Mouse (Mus musculus) kidney, adult 2 months (tissue): ENCODE measurements around the gene Slc17a7. TPM values are rescaled to one million over a fixed set of nuclear protein-coding genes. Genes with fewer than 3 reads are reported as not detected.
"Not testable (repeated sequence)": the region's sequence is repeated elsewhere in the genome, so short reads cannot be mapped to it uniquely, and the experiment has no call there.

Experiments used
- DNase-seq: peaks from one replicate; pipeline ENCODE4 v3.0.0; 2021
- H3K27ac ChIP-seq: fragments of 200-500 bp; 2 replicates; pipeline ENCODE4 v1.5.1; 2012; ENCODE audit warnings: low read depth, low read length, control low read depth, inconsistent platforms; ENCODE audit not compliant: insufficient read depth
- H3K27me3 ChIP-seq: fragments of 200-500 bp; replicated peaks from 2 replicates; pipeline ENCODE4 v1.6.1; 2012; ENCODE audit warnings: mild to moderate bottlenecking, moderate library complexity, low read length, inconsistent platforms; ENCODE audit not compliant: control insufficient read depth, insufficient read depth
- H3K36me3 ChIP-seq: fragments of 200-500 bp; 2 replicates; pipeline ENCODE4 v1.6.1; 2012; ENCODE audit warnings: mild to moderate bottlenecking, moderate library complexity, low read length, inconsistent platforms; ENCODE audit not compliant: control insufficient read depth, insufficient read depth
- H3K4me1 ChIP-seq: fragments of 200-500 bp; 2 replicates; pipeline ENCODE4 v1.6.1; 2011; ENCODE audit warnings: low read length; ENCODE audit not compliant: control insufficient read depth, insufficient read depth
- H3K4me3 ChIP-seq: fragments of 200-500 bp; 2 replicates; pipeline ENCODE4 v1.5.1; 2011; ENCODE audit warnings: mild to moderate bottlenecking, low read depth, low read length, control low read depth; ENCODE audit not compliant: insufficient read depth
- CTCF ChIP-seq: fragments of 200-500 bp; conservative IDR thresholded peaks from 2 replicates; pipeline ENCODE4 v1.5.1; 2011; ENCODE audit warnings: low read depth, mild to moderate bottlenecking, control low read depth, low read length, moderate library complexity, mixed read lengths; ENCODE audit not compliant: insufficient read depth, insufficient read length
- POLR2A ChIP-seq: fragments of 200-500 bp; IDR thresholded peaks from one replicate; pipeline ENCODE4 v1.6.1; 2011; ENCODE audit warnings: low read depth, low read length, control low read depth
- WGBS: fragments of 180-500 bp; shearing (Covaris S2); methylation state at CpG from one replicate; pipeline ENCODE4 v1.1.7; 2018; 5-methylcytosine and 5-hydroxymethylcytosine counted together
- polyA plus RNA-seq: library from polyadenylated mRNA; depleted of rRNA; stranded (reverse); fragments of >200 nt; gene quantifications from 2 replicates; pipeline ENCODE4 v1.2.3, GENCODE M21; 2012

The Slc17a7 gene
- polyA plus RNA-seq, 1 experiment: not detected

DNA sequence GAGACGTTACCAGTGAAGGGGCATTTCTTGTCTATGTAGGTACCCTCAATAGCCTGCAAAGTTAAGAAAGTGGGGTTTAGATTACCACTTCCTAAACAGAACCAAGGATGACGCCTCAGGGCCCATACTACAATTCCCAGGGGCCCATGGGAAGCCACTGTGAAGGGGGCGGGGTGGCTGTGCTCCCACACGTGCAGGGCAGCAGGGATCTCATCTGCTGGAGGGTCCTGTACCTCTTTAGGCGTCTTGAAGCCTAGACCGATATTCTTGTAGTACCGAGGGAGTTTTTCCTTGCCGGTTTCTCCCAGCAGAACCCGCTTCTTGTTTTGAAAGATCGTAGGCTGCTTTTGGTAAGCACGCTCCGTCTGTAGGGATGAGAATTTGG lies 40.6 kb upstream of the Slc17a7 start:
- 10% methylated on average over 12 of the region's 12 CpGs for WGBS
- H3K4me1 ChIP-seq: peaks cover 18% of the 10 kb centered on the region
- TF ChIP-seq CTCF (no peak), POLR2A (no peak)

DNA sequence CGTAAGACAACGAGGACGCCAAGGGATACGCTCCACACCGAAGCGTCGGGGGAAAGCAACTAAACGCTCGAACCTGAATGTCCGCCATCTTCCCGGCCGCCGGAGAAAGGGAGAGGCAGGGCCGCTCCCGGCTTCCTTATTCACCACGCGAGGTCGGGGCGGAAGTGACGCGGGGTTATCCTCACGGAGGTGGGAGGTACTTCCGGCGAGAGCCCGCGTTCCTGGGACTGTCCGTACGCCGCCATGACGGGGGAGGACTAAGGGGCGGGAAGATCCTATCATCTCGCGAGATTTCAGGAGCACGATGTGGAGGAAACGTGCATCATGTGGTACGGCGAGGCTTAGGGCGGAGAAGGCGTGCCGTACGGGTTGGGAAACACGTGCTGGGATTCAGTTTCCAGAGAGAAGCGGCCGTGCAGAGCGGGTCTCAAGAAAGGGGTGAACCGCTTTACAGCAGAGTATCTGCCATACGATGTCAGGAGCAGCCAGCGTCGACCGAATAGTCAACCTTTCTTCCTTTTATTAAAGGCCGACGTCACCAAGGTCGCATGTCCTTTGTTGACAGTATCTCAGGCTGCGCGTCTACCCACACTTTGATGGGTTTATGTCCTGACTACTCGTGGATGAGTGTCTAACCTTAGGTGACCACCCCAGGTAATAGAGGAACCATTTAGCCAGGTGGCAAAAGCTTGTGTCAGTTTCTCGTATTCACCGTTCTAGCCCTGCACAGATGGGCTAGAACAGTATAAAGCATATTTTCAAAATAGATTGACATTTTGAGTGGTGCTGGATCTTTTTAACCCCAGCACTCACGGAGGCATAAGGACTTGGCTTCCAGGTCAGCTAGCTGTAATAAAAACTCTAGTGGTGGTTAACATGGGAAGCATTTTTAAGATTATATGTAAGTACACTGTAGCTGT lies 39.3 kb upstream of the Slc17a7 start, which contains the start of gene Rps11:
TSS of gene Rps11 (minus strand) at position 216 of the 920 bp plus-strand sequence.
- peaks cover 14% of the 10 kb centered on the region; the same call in 1 of the 2 replicates for H3K36me3 ChIP-seq
- peak within 1 kb of the TSS; percentile 91 for H3K4me3 ChIP-seq
- DNase-seq: peak; percentile 100
- H3K27ac ChIP-seq: peak within 1 kb of the TSS; percentile 92
- no peaks in the 10 kb centered on the region for H3K27me3 ChIP-seq
- H3K4me1 ChIP-seq: peaks cover 20% of the 10 kb centered on the region
- WGBS: 2% methylated on average over 59 of the region's 59 CpGs
- TF ChIP-seq CTCF (0 out of 2 replicates have a peak, but pooled peaks have one; percentile 2), POLR2A (peak; percentile 66)

More for the DNA sequence above, 40.6 kb upstream of the Slc17a7 start:
- Histone ChIP-seq H3K4me3 (peak overlapping the region; percentile 91), H3K27ac (0 out of 2 replicates have a peak overlapping the region, but pooled peaks have one; percentile 92), H3K27me3 (no peaks in the 10 kb centered on the region), H3K36me3 (peaks cover 14% of the 10 kb centered on the region; the same call in 1 of the 2 replicates)
- no peak for DNase-seq

DNA sequence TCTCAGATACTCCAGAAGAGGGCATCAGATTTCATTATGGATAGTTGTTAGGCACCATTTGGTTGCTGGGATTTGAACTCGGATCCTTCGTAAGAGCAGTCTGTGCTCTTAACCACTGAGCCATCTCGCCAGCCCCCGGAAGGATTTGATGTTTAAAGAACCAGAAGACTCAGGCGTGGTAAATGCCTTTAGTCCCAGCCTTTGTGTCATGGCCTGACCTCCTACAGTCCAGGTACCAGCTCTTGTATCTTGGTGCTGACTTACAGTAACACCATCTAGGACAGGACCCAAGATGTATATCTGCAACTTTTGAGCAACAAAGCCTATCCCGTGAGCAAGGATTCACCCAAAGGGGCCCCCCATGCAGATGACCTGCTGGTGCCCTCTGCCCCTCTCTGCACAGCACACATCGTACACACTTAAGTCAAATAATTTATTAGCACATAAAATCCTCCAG lies 38.6 kb upstream of the Slc17a7 start:
- no peak for DNase-seq
- no peaks in the 10 kb centered on the region for H3K27me3 ChIP-seq
- 45% methylated on average over 7 of the region's 7 CpGs for WGBS
- no peak overlapping the region for H3K4me3 ChIP-seq
- H3K36me3 ChIP-seq: peaks cover 14% of the 10 kb centered on the region; the same call in 1 of the 2 replicates
- H3K4me1 ChIP-seq: peaks cover 23% of the 10 kb centered on the region
- H3K27ac ChIP-seq: no peak overlapping the region
- no peak for TF ChIP-seq CTCF
- TF ChIP-seq POLR2A: no peak

DNA sequence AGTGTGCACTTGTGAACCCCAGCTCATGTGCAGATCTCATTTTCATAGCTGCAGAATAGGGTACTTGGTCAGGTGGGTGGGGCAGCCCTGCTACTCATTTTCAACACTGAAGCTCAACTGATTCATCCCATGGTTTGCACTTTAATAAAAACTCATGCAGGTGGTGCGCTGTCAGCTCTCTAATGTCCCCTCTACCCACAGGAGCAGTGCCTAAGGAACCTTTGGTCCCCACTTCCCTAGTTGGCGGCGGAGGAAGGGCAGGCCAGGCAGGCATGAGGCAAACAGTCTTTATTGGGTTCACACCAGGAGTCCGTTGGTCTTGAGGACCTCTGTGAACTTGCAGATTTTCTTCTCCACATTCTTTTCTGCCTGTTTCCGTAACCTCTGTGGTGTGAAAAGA lies 38.1 kb upstream of the Slc17a7 start:
- Histone ChIP-seq H3K4me1 (peaks cover 23% of the 10 kb centered on the region), H3K36me3 (peaks cover 14% of the 10 kb centered on the region; the same call in 1 of the 2 replicates)
- not testable (repeated sequence) for DNase-seq

DNA sequence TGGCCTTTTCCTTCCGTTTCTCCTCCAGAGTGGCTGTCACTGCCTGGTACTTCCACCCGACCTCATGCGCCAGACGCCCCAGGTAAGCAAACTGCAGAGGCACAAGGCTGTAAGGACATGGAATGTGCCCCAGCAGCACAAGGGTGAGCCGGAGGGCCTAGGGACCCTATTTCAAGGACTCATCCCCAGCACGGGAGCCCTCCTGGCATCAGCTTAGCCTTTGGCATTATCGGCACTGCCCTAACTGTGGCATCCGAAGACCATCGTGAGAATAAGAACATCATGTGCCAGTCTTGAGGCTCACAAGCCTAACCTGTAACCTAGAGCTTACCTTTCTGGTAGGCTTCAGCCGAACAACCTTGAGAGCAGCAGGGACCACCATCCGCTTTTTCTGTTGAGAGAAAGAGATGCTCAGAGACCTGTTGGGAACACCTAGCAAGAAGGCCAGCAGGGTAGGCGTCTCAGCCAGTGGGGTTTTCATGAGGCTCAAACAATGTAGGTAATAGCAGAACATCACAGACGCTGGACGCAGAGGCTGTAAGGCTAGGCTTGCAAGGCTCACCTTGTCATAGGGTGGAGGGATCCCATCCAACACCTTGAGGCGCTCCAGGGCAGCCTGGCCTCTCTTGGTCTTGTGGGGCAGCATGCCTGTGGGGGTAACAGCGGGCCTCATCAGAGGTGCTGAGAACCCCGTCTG lies 37.5 kb upstream of the Slc17a7 start:
- no peak overlapping the region for H3K27ac ChIP-seq
- DNase-seq: no peak
- 73% methylated on average over 17 of the region's 17 CpGs for WGBS
- no peak overlapping the region for H3K4me3 ChIP-seq
- H3K4me1 ChIP-seq: peaks cover 23% of the 10 kb centered on the region
- no peaks in the 10 kb centered on the region for H3K27me3 ChIP-seq
- TF ChIP-seq POLR2A: no peak
- peaks cover 14% of the 10 kb centered on the region; the same call in 1 of the 2 replicates for H3K36me3 ChIP-seq

More for the DNA sequence above, 38.1 kb upstream of the Slc17a7 start:
- H3K27ac ChIP-seq, H3K4me3 ChIP-seq, H3K27me3 ChIP-seq: not testable (repeated sequence)
- WGBS: 76% methylated on average over 5 of the region's 5 CpGs

DNA sequence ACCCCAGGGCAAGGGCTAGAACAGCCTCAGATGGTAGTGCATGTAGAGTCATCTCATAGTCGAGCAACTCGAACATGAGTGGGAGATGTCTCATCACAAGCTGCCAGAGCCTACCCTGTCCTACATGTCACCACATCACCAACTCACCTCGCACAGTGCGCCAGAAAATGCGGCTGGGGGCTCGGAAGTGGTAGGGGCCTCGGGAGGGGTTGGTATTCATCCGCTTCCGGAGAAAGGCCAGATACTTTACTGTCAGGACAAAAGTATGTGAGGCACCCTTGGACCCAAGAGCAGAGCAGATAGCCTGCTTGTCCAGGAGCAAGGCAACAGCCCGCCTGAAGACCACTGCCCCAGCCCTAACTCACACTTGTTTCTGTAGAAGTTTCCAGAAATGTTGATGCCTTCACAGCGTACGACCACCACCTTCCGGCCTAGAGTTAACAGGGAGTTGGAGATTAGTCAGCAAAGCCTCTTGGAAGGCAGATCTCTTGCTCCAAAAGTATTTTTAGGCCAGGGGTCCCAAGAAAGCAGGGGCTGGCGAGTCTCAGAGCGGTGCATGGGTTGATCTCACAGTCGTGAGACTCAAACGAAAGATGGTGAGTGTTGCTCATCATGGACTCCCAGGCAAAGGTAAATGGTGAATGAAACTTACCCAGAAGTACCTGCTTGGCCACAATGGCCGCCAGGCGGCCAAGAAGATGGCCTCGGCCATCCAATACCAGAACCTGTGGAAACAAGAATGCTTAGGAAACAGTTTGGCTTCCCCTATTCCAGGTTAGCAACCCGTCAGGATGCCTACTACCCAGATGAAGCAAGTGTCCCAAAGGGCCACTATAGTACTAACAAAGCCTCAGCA lies 36.7 kb upstream of the Slc17a7 start:
- Histone ChIP-seq H3K4me1 (peaks cover 23% of the 10 kb centered on the region), H3K27me3 (no peaks in the 10 kb centered on the region), H3K36me3 (peaks cover 14% of the 10 kb centered on the region; the same call in 1 of the 2 replicates), H3K4me3 (peak overlapping the region; percentile 77), H3K27ac (no peak overlapping the region)
- no peak for DNase-seq
- 31% methylated on average over 21 of the region's 21 CpGs for WGBS
- no peak for TF ChIP-seq CTCF
- no peak for TF ChIP-seq POLR2A
